Mouse (Mus musculus): ENCODE data around the gene Ndufaf7. TPM values are rescaled to one million over a fixed set of nuclear protein-coding genes. Genes with fewer than 3 reads are reported as not detected.

Gene Ndufaf7
- 13.0 TPM for polyA plus RNA-seq (2012; fragmentation: generic; extraction: Trizol)
- long read RNA-seq, experiment 1, transcript Ndufaf7-201 (10 exons, 1,749 nt) = major isoform, 40 of 53 reads
- long read RNA-seq, experiment 1, partial matches to known transcripts = 3 of 53 reads
- long read RNA-seq, experiment 1, other reads (novel, unspliced or antisense) = 6 of 53 reads
- long read RNA-seq, experiment 2, transcript Ndufaf7-201 (10 exons, 1,749 nt) = major isoform, 103 of 141 reads
- long read RNA-seq, experiment 2, transcript Ndufaf7-203 (9 exons, 2,706 nt) = minor isoform, 9 of 141 reads
- long read RNA-seq, experiment 2, partial matches to known transcripts = 6 of 141 reads
- long read RNA-seq, experiment 2, other reads (novel, unspliced or antisense) = 22 of 141 reads

DNA sequence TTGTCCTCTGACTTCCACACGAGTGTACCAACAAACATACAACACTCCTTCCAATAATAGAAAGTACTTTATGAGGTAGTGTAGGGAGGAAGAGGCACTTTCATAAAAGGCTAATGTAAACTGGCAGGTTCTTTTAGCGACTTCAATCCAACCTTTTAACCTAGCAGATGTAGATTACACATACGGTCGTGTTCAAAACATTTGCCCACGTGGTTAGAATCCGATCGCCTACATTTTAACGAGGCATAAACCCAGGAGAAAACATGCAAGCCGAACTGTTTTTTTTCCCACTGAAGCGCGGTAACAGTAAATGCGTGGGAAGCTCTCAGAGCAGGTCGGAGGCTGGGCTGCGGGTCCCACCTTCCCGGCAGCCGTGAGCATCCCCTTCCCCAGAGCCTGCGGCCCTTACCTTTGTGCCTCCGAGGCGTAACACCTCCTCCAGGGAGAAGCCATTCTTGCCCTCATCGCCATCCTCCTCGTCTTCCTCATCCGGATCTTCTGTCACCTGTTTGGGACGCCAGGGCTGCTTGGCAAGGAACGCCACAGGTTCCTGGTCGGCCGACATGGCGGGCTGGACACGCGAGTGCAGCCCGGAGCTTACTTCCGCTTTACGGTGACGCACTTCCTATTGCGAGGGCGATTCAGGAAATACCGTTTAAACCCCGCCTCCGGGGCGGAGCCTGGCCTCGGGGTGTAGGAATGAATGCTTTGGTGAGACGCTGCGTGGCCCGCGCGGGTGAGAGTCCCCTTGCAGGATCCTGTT is at the start of gene Ndufaf7, which contains the start of gene Cebpz:
Gene Ndufaf7, plus strand, starts transcription at position 671 of the 763 bp plus-strand sequence.
Gene Cebpz, minus strand, starts transcription at position 601 of the 763 bp plus-strand sequence.
- Histone ChIP-seq H3ac (ENCODE audit: control insufficient read depth, insufficient read length, low read depth) (peak within 1 kb of the TSS; percentile 94), H3K36me3 (ENCODE audit: control insufficient read depth, insufficient read depth) (peaks cover 33% of the 10 kb centered on the region), H3K79me2 (ENCODE audit: control insufficient read depth, insufficient read depth) (peaks cover 62% of the 10 kb centered on the region), H3K27me3 (ENCODE audit: control insufficient read depth, insufficient read depth, insufficient read length) (no peaks in the 10 kb centered on the region), H3K79me3 (ENCODE audit: low read depth) (peaks cover 31% of the 10 kb centered on the region), H3K4me3 (ENCODE audit: insufficient read depth, poor library complexity, severe bottlenecking) (peak within 1 kb of the TSS; percentile 98)
- TF ChIP-seq MYOD1 (IDR thresholded peaks at IDR 0.05; ENCODE audit: control insufficient read depth, insufficient read length, low read depth) (no peak), MAX (IDR thresholded peaks at IDR 0.05) (peak; percentile 65)

- no peaks in the 10 kb centered on the region for H3K79me2 ChIP-seq (ENCODE audit: control insufficient read depth, insufficient read depth)
- H3K79me3 ChIP-seq (ENCODE audit: low read depth) = no peaks in the 10 kb centered on the region
- no peaks in the 10 kb centered on the region for H3K36me3 ChIP-seq (ENCODE audit: control insufficient read depth, insufficient read depth)
- no peak overlapping the region for H3K4me3 ChIP-seq (ENCODE audit: insufficient read depth, poor library complexity, severe bottlenecking)
- H3ac ChIP-seq (ENCODE audit: control insufficient read depth, insufficient read length, low read depth) = no peak overlapping the region
- no peaks in the 10 kb centered on the region for H3K27me3 ChIP-seq (ENCODE audit: control insufficient read depth, insufficient read depth, insufficient read length)
- TF ChIP-seq MYOG (IDR thresholded peaks at IDR 0.05; ENCODE audit: control insufficient read depth, extremely low read depth, insufficient read length) (no peak), MYOD1 (IDR thresholded peaks at IDR 0.05; ENCODE audit: control insufficient read depth, insufficient read length, low read depth) (no peak)
Observed at GRCm38 (mm10) chr17:78888554-78888953, 48.4 kb upstream of the Ndufaf7 start.

DNA sequence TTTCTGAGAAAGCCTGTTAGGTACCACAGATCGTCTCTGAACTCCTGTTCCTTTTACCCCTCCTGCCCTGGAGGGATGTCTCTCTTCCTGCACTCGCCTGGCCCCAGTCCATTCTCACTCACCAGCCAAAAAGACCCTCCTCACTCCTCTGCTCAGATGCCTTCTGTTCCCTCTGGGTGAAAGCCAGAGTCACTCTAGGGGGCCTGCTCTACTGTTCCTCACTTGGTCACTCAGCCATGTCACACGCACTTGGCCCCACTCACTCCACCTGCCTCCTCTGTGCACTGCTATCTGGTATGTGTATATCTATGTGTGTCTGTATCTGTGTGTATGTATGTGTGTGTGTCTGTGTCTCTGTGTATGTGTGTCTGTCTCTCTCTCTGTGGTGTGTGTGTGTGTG is 47.8 kb upstream of the Ndufaf7 start:
- Histone ChIP-seq H3ac (ENCODE audit: control insufficient read depth, insufficient read length, low read depth) (no peak overlapping the region), H3K27me3 (ENCODE audit: control insufficient read depth, insufficient read depth, insufficient read length) (no peaks in the 10 kb centered on the region), H3K79me3 (ENCODE audit: low read depth) (no peaks in the 10 kb centered on the region), H3K79me2 (ENCODE audit: control insufficient read depth, insufficient read depth) (no peaks in the 10 kb centered on the region), H3K4me3 (ENCODE audit: insufficient read depth, poor library complexity, severe bottlenecking) (no peak overlapping the region), H3K36me3 (ENCODE audit: control insufficient read depth, insufficient read depth) (no peaks in the 10 kb centered on the region)
- TF ChIP-seq USF1 (IDR thresholded peaks at IDR 0.05; ENCODE audit: low read depth) (no peak), MYOD1 (IDR thresholded peaks at IDR 0.05; ENCODE audit: control insufficient read depth, insufficient read length, low read depth) (no peak), MAX (IDR thresholded peaks at IDR 0.05) (no peak), FOSL1 (IDR thresholded peaks at IDR 0.05; ENCODE audit: insufficient read depth, low read length, poor library complexity, severe bottlenecking) (no peak), CTCF (IDR thresholded peaks at IDR 0.05; ENCODE audit: control insufficient read depth, insufficient read depth, insufficient read length) (no peak), MYOG (IDR thresholded peaks at IDR 0.05; ENCODE audit: control insufficient read depth, extremely low read depth, insufficient read length) (no peak), CEBPB (IDR thresholded peaks at IDR 0.05; ENCODE audit: low read depth) (no peak)

GRCm38 (mm10) chr17:78891020-78891419 is 45.9 kb upstream of the Ndufaf7 start:
- no peak overlapping the region for H3ac ChIP-seq (ENCODE audit: control insufficient read depth, insufficient read length, low read depth)
- no peaks in the 10 kb centered on the region for H3K79me3 ChIP-seq (ENCODE audit: low read depth)
- no peaks in the 10 kb centered on the region for H3K36me3 ChIP-seq (ENCODE audit: control insufficient read depth, insufficient read depth)
- no peaks in the 10 kb centered on the region for H3K79me2 ChIP-seq (ENCODE audit: control insufficient read depth, insufficient read depth)
- TF ChIP-seq CTCF (IDR thresholded peaks at IDR 0.05; ENCODE audit: control insufficient read depth, insufficient read depth, insufficient read length) = no peak
- no peak for TF ChIP-seq FOSL1 (IDR thresholded peaks at IDR 0.05; ENCODE audit: insufficient read depth, low read length, poor library complexity, severe bottlenecking)
- no peaks in the 10 kb centered on the region for H3K27me3 ChIP-seq (ENCODE audit: control insufficient read depth, insufficient read depth, insufficient read length)
- no peak overlapping the region for H3K4me3 ChIP-seq (ENCODE audit: insufficient read depth, poor library complexity, severe bottlenecking)

DNA sequence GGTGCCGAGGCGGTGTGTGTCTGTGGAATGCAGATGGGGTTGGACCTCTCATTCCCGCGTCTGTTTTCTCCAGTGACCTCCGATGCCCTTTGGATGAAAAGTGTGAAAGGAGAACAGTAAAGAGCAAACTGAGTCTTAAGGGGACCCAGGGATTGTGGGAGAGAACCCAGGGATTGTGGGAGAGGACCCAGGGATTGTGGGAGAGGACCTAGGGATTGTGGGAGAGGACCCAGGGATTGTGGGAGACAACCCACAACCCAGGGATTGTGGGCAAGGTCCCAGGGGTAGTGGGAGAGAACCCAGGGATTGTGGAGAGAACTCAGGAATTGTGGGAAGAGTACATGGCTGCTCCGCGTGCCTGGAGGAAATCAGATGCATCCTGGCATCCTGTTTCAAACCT is 41.9 kb upstream of the Ndufaf7 start:
- Histone ChIP-seq H3K36me3 (ENCODE audit: control insufficient read depth, insufficient read depth) (no peaks in the 10 kb centered on the region), H3K79me2 (ENCODE audit: control insufficient read depth, insufficient read depth) (no peaks in the 10 kb centered on the region), H3K4me3 (ENCODE audit: insufficient read depth, poor library complexity, severe bottlenecking) (no peak overlapping the region), H3K27me3 (ENCODE audit: control insufficient read depth, insufficient read depth, insufficient read length) (no peaks in the 10 kb centered on the region), H3ac (ENCODE audit: control insufficient read depth, insufficient read length, low read depth) (no peak overlapping the region), H3K79me3 (ENCODE audit: low read depth) (no peaks in the 10 kb centered on the region)
- TF ChIP-seq MYOG (IDR thresholded peaks at IDR 0.05; ENCODE audit: control insufficient read depth, extremely low read depth, insufficient read length) (no peak), USF1 (IDR thresholded peaks at IDR 0.05; ENCODE audit: low read depth) (no peak), MAX (IDR thresholded peaks at IDR 0.05) (no peak), FOSL1 (IDR thresholded peaks at IDR 0.05; ENCODE audit: insufficient read depth, low read length, poor library complexity, severe bottlenecking) (no peak), CEBPB (IDR thresholded peaks at IDR 0.05; ENCODE audit: low read depth) (no peak), MYOD1 (IDR thresholded peaks at IDR 0.05; ENCODE audit: control insufficient read depth, insufficient read length, low read depth) (no peak), CTCF (IDR thresholded peaks at IDR 0.05; ENCODE audit: control insufficient read depth, insufficient read depth, insufficient read length) (no peak)

DNA sequence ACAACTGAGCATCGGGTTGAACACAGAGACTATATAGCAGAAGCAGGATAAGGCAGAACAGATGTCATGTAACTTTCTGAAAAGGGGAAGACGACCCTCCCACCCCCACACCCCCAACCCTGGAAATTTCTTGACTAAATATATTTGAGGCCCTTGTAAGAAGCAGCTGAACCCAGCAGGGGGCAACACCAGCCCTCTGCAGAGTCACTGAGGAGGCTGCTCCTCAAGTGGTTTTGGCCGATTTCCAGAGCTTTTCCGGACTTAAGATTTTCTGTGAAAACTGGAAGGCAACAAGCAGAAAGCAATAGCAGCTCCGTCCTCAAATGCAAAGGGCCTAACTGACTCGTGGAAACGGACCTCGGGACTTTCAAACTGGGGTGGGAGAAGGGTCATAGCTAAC is 41.5 kb upstream of the Ndufaf7 start:
- TF ChIP-seq USF1 (IDR thresholded peaks at IDR 0.05; ENCODE audit: low read depth) (no peak), MYOG (IDR thresholded peaks at IDR 0.05; ENCODE audit: control insufficient read depth, extremely low read depth, insufficient read length) (no peak), CTCF (IDR thresholded peaks at IDR 0.05; ENCODE audit: control insufficient read depth, insufficient read depth, insufficient read length) (no peak), MAX (IDR thresholded peaks at IDR 0.05) (no peak), MYOD1 (IDR thresholded peaks at IDR 0.05; ENCODE audit: control insufficient read depth, insufficient read length, low read depth) (no peak), FOSL1 (IDR thresholded peaks at IDR 0.05; ENCODE audit: insufficient read depth, low read length, poor library complexity, severe bottlenecking) (no peak), CEBPB (IDR thresholded peaks at IDR 0.05; ENCODE audit: low read depth) (no peak)
- Histone ChIP-seq H3K36me3 (ENCODE audit: control insufficient read depth, insufficient read depth) (no peaks in the 10 kb centered on the region), H3ac (ENCODE audit: control insufficient read depth, insufficient read length, low read depth) (no peak overlapping the region), H3K27me3 (ENCODE audit: control insufficient read depth, insufficient read depth, insufficient read length) (no peaks in the 10 kb centered on the region), H3K79me3 (ENCODE audit: low read depth) (no peaks in the 10 kb centered on the region), H3K79me2 (ENCODE audit: control insufficient read depth, insufficient read depth) (no peaks in the 10 kb centered on the region), H3K4me3 (ENCODE audit: insufficient read depth, poor library complexity, severe bottlenecking) (no peak overlapping the region)

Measured in C2C12 (cell line).